Mouse (Mus musculus): ENCODE results near the gene Cracr2b. TPM values are rescaled to one million over a fixed set of nuclear protein-coding genes. Genes with fewer than 3 reads are reported as not detected.

The Cracr2b gene
- polyA plus RNA-seq (2014; fragmentation: Nextera tagmentation; extraction: Ambion mirVana), result 5.3 and 6.8 TPM in 2 replicates

DNA sequence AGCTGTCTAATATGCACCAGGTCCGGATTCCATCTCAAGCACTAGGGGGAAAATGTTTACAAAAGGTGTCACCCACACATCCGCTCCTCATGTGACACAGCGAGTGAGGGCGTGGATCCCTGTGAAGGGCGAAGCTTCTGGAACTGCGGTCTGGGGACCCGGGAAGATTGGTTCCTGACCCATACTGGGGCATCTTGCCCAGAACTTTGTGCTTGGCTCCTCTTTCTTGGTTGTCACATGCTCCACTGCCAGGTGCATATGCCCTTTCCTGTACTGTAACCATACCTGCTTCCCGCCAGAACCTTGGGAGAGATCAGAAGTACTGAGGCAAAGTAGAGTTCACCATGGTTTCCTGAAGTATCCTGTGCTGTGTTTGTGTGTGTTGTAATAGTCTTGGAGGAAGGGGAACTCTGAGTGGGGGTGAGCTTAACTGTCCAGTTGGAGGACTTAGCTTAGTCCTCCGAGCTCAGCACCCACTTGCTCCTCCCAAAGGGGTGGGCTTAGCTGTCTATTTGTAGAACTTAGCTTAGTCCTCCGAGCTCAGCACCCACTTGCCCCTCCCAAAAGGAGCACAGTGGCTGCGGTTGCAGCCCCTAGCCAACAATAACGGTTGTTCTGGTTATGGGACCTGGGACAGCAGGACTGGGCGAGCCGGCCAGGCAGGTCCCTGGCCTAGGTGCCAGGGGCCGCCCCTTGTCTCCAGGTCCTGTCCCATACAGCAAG lies at the start of gene Cracr2b:
TSS of gene Cracr2b (plus strand) at position 704 of the 723 bp plus-strand sequence.
- 71% methylated on average over 15 of the region's 15 CpGs for WGBS
- H3K27me3 ChIP-seq (ENCODE audit: control insufficient read depth, insufficient read depth, low read length), result peaks cover 48% of the 10 kb centered on the region
- H3K27ac ChIP-seq (replicated peaks; ENCODE audit: low read depth, low read length), result no peak within 1 kb of the TSS
- no peaks in the 10 kb centered on the region for H3K36me3 ChIP-seq (ENCODE audit: control insufficient read depth, insufficient read depth, low read length)
- peak within 1 kb of the TSS; percentile 23 for H3K4me3 ChIP-seq (ENCODE audit: low read depth, low read length)
- H3K4me1 ChIP-seq (ENCODE audit: control insufficient read depth, insufficient read depth, low read length), result peaks cover 27% of the 10 kb centered on the region
- no peak for ATAC-seq (ENCODE audit: insufficient number of reproducible peaks, low FRiP score, low TSS enrichment, low read depth)
- peak within 1 kb of the TSS; percentile 36; the same call in 1 of the 2 replicates for H3K9ac ChIP-seq (ENCODE audit: low read length)
- no peak for DNase-seq (ENCODE audit: low spot score)
- no peaks in the 10 kb centered on the region for H3K9me3 ChIP-seq (ENCODE audit: control insufficient read depth, low read length)
- H3K4me2 ChIP-seq (ENCODE audit: low read depth, severe bottlenecking), result peak within 1 kb of the TSS; percentile 53

DNA sequence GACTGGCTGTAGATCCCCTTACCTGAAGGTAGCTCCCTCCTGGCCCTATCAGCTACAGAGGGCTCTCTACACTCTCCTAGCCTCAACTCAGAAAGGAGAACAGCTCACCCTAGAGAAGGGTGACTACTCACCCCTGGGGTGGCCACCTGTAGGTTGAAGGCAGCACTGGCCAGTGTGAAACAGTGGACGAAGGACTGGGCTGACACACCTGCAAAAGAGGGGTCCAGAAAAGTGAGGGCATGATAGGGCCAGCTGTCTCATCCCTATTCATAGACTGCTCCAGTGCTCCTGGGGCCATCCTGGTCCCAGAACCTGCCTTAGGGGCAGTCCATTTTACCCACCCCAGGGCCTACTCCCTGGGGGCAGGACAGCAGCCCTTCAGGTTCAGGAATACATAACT lies 49.2 kb upstream of the Cracr2b start:
- peaks cover 4% of the 10 kb centered on the region for H3K36me3 ChIP-seq (ENCODE audit: control insufficient read depth, insufficient read depth, low read length)
- H3K9ac ChIP-seq (ENCODE audit: low read length), result no peak overlapping the region
- peaks cover 4% of the 10 kb centered on the region; the same call in 1 of the 2 replicates for H3K4me1 ChIP-seq (ENCODE audit: control insufficient read depth, insufficient read depth, low read length)
- WGBS, result 74% methylated on average over 1 of the region's 1 CpGs
- H3K27me3 ChIP-seq (ENCODE audit: control insufficient read depth, insufficient read depth, low read length), result no peaks in the 10 kb centered on the region
- H3K9me3 ChIP-seq (ENCODE audit: control insufficient read depth, low read length), result no peaks in the 10 kb centered on the region
- no peak overlapping the region for H3K4me3 ChIP-seq (ENCODE audit: low read depth, low read length)
- H3K27ac ChIP-seq (replicated peaks; ENCODE audit: low read depth, low read length), result no peak overlapping the region
- DNase-seq (ENCODE audit: low spot score) (no peak), ATAC-seq (ENCODE audit: insufficient number of reproducible peaks, low FRiP score, low TSS enrichment, low read depth) (no peak)
- no peak overlapping the region for H3K4me2 ChIP-seq (ENCODE audit: low read depth, severe bottlenecking)

DNA sequence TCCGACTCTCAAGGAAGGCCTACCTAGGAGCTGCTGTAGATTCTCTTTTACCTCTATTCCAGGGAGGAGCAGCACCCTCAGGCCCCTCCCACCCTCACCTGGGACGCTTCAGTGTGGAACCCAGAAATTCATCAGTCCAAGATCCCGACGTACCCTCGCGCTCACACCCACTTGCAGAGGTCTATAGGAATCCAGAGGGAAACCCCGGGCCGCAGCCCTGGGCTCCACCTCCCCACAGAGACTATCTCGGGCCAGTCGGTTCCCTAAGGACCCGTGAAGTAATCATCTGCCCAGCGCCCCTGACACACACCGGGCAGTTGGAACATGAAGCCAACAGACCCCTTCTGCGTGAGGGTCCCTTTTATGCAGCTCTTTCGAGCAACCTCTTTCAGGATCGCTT lies 47.6 kb upstream of the Cracr2b start:
- ATAC-seq (ENCODE audit: insufficient number of reproducible peaks, low FRiP score, low TSS enrichment, low read depth) (peak; percentile 22; the same call in 1 of the 2 replicates), DNase-seq (ENCODE audit: low spot score) (peak; percentile 44)
- H3K27me3 ChIP-seq (ENCODE audit: control insufficient read depth, insufficient read depth, low read length), result no peaks in the 10 kb centered on the region
- 6% methylated on average over 16 of the region's 16 CpGs for WGBS
- peaks cover 4% of the 10 kb centered on the region; the same call in 1 of the 2 replicates for H3K4me1 ChIP-seq (ENCODE audit: control insufficient read depth, insufficient read depth, low read length)
- 0 out of 2 replicates have a peak overlapping the region, but pooled peaks have one; percentile 36 for H3K27ac ChIP-seq (replicated peaks; ENCODE audit: low read depth, low read length)
- H3K4me3 ChIP-seq (ENCODE audit: low read depth, low read length), result peak overlapping the region; percentile 83
- H3K36me3 ChIP-seq (ENCODE audit: control insufficient read depth, insufficient read depth, low read length), result 0 out of 2 replicates have a peak, but pooled peaks cover 2% of the 10 kb centered on the region
- H3K4me2 ChIP-seq (ENCODE audit: low read depth, severe bottlenecking), result peak overlapping the region; percentile 87
- H3K9me3 ChIP-seq (ENCODE audit: control insufficient read depth, low read length), result no peaks in the 10 kb centered on the region
- peak overlapping the region; percentile 77 for H3K9ac ChIP-seq (ENCODE audit: low read length)

DNA sequence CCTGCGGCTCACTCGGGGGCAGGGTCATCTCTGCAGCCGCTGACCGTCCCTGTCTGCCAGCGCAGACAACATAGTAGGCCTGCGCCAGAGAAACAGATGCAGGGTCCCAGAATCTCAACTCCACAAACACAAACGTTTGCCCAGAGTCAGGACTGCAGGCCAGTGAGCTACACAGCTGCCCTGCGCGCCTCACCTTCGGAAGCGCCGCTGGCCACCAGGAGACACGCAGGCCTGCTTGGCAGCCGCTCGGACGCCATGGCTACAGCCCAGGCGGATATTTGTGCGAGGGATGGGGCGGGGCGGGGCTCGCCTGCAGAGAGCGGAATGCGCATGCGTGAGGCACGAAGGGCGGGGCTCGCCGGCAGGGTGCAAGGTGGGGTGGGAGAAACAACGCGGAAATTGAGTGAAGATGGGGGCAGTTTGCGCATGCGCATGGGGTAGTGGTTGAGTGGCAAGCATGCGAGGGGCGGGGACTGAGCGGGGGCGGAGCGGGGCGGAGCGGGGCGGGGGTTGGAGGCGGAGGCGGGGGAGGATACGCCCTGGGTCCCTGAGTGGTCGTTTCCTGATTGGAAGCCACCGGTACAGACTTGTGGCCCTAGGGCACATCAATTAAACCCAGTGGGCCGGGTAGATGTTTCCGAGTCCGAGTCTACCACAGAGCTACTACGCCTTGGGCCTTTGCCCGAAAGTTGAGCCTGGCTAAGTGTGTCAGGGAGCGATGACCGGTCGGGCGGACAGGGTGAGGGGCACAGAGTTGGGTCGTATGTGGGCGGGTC lies 46.9 kb upstream of the Cracr2b start, which contains the start of gene Gatd1:
TSS of gene Gatd1 (minus strand) at position 328 of the 776 bp plus-strand sequence.
- peak; percentile 85 for ATAC-seq (ENCODE audit: insufficient number of reproducible peaks, low FRiP score, low TSS enrichment, low read depth)
- H3K9me3 ChIP-seq (ENCODE audit: control insufficient read depth, low read length), result no peaks in the 10 kb centered on the region
- under 1% methylated on average over 56 of the region's 56 CpGs for WGBS

DNA sequence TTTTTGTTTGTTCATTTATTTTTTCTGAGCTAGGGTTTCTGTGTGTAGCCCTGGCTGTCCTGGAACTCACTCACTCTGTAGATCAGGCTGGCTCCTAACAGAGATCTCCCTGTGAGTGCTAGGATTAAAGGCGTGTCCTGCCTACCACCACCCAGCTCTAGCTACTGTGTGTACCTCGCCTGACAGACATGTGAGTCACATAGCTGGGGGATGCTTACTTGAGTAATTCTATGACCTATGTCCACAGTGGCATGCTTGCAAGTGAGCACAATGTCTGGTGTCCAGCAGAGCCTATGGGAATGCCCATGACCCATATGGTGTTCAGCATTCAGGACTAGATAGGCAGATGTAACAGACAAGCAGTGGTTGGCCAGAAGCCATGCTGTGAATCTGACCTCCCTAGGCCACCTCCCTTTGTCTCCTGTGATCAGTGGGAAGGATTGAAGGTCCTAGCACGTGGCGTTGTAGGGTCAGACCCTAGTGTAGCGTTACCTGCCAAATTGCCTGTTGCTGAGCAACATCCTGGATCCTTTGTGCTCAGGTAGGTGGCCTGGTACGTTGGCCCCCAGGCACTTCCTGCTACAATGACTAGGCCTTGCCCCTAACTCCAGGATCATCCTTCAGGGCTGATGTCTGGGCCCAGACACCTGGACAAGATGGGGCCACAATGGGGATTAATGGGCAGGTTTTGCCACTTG lies 44.6 kb upstream of the Cracr2b start:
- Histone ChIP-seq H3K4me1 (ENCODE audit: control insufficient read depth, insufficient read depth, low read length) (peaks cover 4% of the 10 kb centered on the region; the same call in 1 of the 2 replicates), H3K4me2 (ENCODE audit: low read depth, severe bottlenecking) (no peak overlapping the region), H3K27me3 (ENCODE audit: control insufficient read depth, insufficient read depth, low read length) (no peaks in the 10 kb centered on the region), H3K4me3 (ENCODE audit: low read depth, low read length) (no peak overlapping the region), H3K36me3 (ENCODE audit: control insufficient read depth, insufficient read depth, low read length) (no peaks in the 10 kb centered on the region), H3K27ac (replicated peaks; ENCODE audit: low read depth, low read length) (no peak overlapping the region), H3K9ac (ENCODE audit: low read length) (no peak overlapping the region), H3K9me3 (ENCODE audit: control insufficient read depth, low read length) (no peaks in the 10 kb centered on the region)
- WGBS, result 81% methylated on average over 6 of the region's 6 CpGs
- DNase-seq (ENCODE audit: low spot score) (no peak), ATAC-seq (ENCODE audit: insufficient number of reproducible peaks, low FRiP score, low TSS enrichment, low read depth) (no peak)

More for the DNA sequence above, 46.9 kb upstream of the Cracr2b start, which contains the start of gene Gatd1:
- Histone ChIP-seq H3K27ac (replicated peaks; ENCODE audit: low read depth, low read length) (0 out of 2 replicates have a peak within 1 kb of the TSS, but pooled peaks have one; percentile 36), H3K36me3 (ENCODE audit: control insufficient read depth, insufficient read depth, low read length) (0 out of 2 replicates have a peak, but pooled peaks cover 2% of the 10 kb centered on the region), H3K27me3 (ENCODE audit: control insufficient read depth, insufficient read depth, low read length) (no peaks in the 10 kb centered on the region), H3K4me1 (ENCODE audit: control insufficient read depth, insufficient read depth, low read length) (peaks cover 4% of the 10 kb centered on the region; the same call in 1 of the 2 replicates), H3K9ac (ENCODE audit: low read length) (peak within 1 kb of the TSS; percentile 77), H3K4me2 (ENCODE audit: low read depth, severe bottlenecking) (peak within 1 kb of the TSS; percentile 87), H3K4me3 (ENCODE audit: low read depth, low read length) (peak within 1 kb of the TSS; percentile 83)
- peak; percentile 100 for DNase-seq (ENCODE audit: low spot score)

DNA sequence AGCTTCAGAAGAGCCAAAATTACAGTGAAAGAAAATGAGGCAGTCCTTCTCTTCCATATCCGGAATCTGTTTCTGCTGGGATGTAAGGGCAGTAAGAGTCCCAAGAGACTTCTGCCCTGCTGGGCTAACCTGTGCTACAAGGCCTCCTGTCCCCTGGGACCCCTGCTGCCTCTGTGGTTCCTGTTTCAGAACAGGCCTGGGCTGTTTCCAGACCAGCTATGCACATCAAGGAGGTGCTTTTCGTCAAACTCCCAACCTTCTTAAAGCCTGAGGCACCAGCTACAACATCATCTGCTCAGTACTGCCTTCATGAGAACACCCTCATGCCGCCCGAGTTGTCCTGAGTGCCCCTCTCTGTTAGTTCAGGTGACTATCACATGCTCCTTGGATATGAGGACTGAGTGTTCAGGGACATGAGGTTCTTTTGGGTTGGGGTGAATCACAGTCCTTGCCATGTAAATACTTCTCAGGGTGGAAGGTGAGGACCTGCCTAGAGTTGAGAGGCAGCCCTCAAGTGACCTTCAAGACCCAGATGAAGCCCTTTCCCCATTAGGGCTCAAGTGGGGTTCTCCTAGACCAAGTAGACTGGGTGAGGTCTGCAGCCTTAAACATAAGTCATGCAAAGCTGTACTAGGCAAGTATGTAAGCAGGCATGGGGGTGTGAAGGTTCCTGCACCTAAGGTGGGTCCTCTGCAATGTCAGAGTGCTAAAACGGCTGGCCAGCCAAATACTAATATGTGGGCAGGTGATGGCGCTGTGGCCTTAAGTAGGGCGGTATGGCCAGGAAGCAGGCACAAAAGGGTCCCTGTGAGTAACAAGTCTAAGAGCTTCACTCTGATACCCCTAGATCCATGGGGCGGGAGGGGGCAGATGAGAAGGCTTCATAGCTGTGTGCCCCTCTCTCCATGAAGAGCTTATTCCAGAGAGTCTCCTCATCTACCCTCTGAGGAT lies 42.9 kb upstream of the Cracr2b start:
- H3K9me3 ChIP-seq (ENCODE audit: control insufficient read depth, low read length), result no peaks in the 10 kb centered on the region
- no peak overlapping the region for H3K4me2 ChIP-seq (ENCODE audit: low read depth, severe bottlenecking)
- ATAC-seq (ENCODE audit: insufficient number of reproducible peaks, low FRiP score, low TSS enrichment, low read depth), result no peak
- H3K36me3 ChIP-seq (ENCODE audit: control insufficient read depth, insufficient read depth, low read length), result no peaks in the 10 kb centered on the region
- peaks cover 3% of the 10 kb centered on the region; the same call in 1 of the 2 replicates for H3K4me1 ChIP-seq (ENCODE audit: control insufficient read depth, insufficient read depth, low read length)
- no peak for DNase-seq (ENCODE audit: low spot score)
- WGBS, result 67% methylated on average over 8 of the region's 8 CpGs
- H3K27ac ChIP-seq (replicated peaks; ENCODE audit: low read depth, low read length), result no peak overlapping the region
- no peak overlapping the region for H3K4me3 ChIP-seq (ENCODE audit: low read depth, low read length)
- H3K9ac ChIP-seq (ENCODE audit: low read length), result no peak overlapping the region
- no peaks in the 10 kb centered on the region for H3K27me3 ChIP-seq (ENCODE audit: control insufficient read depth, insufficient read depth, low read length)

DNA sequence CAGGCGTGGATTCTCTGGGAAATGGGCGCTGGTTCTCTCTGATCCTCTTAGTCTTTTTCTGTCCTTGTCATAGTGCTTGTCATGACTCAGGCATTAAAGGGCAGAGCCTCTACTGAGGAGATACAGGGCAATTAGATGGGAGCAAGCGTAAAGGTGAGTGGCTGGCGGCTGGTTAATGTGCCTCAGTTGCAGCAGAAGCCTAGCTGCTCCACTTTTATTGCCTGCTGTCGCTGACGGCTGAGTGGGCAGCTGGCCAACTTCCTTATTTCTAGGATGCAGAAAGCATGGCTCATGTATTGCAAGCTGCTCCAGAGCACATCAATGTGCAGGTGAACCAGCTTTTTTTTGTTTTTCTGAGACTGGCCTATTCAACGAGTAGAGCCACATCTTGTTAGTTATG lies 41.9 kb upstream of the Cracr2b start:
- DNase-seq (ENCODE audit: low spot score), result no peak
- WGBS, result 55% methylated on average over 7 of the region's 7 CpGs
- no peaks in the 10 kb centered on the region for H3K36me3 ChIP-seq (ENCODE audit: control insufficient read depth, insufficient read depth, low read length)

More for the DNA sequence above, 41.9 kb upstream of the Cracr2b start:
- Histone ChIP-seq H3K27ac (replicated peaks; ENCODE audit: low read depth, low read length) (no peak overlapping the region), H3K4me1 (ENCODE audit: control insufficient read depth, insufficient read depth, low read length) (no peaks in the 10 kb centered on the region), H3K4me3 (ENCODE audit: low read depth, low read length) (no peak overlapping the region), H3K9me3 (ENCODE audit: control insufficient read depth, low read length) (no peaks in the 10 kb centered on the region), H3K4me2 (ENCODE audit: low read depth, severe bottlenecking) (no peak overlapping the region), H3K27me3 (ENCODE audit: control insufficient read depth, insufficient read depth, low read length) (no peaks in the 10 kb centered on the region), H3K9ac (ENCODE audit: low read length) (no peak overlapping the region)
- ATAC-seq (ENCODE audit: insufficient number of reproducible peaks, low FRiP score, low TSS enrichment, low read depth), result no peak
